Mouse (Mus musculus) spleen, postnatal 14 days (tissue): ENCODE data around the gene Sh3pxd2a.
A peak's percentile ranks its signal among the peaks of the same experiment; 100 is the strongest.

Source experiments
- DNase-seq, 2 experiments: peaks; one replicate each; pipeline ENCODE4 v3.0.0; 2021 to 2022; ENCODE audit warnings: low spot score in 2 of 2

The Sh3pxd2a gene

DNA sequence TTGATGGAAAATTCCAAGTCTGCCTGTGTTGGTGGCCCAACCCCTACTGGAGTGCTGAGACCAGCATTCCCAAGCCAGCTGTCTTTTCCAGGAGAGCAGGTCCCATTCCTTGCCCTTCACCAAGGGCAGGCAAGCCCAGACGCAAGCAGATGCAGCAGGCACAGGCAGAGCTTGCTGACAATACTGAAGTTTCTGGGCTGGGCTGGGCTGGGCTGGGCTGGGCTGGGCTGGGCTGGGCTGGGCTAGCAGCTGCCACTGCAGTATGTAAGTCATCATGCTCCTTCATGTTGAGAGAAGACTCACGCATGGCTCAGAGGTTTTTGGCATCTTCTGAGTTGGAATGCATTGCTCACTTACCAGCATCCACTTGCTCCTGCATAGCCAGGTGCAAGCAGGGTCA, 27.7 kb upstream of the Sh3pxd2a start:
- DNase-seq = no peak

DNA sequence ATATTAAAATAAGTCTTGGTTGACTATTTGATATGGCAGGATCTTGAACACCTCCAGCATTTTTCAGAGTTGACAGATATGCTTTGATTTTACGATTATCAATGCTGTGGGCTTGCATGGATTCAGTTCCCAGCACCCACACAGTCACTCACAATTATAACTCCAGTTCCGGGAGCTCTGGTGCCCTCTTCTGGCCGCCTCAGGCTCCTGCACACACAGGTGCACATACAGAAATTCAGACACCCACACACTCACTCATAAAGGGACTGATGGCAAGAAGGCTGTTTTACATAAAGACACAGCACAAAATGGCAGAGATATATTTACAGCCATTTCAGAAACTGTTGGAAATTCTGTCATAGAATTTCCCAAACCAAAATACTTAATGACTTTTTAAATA, 25.0 kb upstream of the Sh3pxd2a start:
- no peak for DNase-seq

DNA sequence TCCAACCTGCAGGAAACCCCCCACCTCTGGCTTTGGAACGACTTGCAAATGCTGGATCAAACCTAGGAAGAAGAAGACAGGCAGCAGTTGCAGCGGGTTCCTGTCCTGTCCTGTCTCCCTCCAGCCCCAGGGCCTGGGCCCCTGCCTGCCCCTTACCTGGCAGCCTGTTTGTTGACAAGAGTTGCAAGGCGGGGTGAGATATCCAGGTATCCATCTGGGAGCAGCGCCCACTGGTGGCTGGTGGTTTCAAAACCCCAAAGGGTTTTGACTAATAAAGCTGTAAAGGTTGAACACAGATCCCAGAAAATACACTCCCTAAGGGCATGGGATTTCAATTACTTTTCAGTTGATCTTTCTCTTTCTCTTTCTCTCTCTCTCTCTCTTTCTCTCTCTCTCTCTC, 24.0 kb upstream of the Sh3pxd2a start:
- DNase-seq = no peak

DNA sequence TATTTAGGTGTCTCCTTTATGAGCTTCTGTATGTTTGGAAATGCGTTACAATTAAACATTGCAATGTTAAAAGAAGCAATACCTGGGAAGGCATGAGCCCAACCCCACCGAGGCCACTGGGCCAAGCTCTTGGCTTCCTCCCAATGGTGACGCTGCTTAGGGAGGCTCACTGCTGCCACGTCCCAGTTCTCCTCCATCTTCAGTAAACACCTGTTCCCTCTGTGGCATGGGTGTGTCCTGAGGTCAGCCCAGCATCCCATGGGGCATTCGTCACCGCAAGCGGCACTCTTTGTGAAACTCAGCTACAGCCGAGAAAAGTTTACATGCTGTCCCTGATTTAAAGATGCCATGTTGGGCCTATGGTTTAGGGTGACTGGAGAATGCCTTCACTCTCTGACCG, 23.4 kb upstream of the Sh3pxd2a start:
- no peak for DNase-seq

DNA sequence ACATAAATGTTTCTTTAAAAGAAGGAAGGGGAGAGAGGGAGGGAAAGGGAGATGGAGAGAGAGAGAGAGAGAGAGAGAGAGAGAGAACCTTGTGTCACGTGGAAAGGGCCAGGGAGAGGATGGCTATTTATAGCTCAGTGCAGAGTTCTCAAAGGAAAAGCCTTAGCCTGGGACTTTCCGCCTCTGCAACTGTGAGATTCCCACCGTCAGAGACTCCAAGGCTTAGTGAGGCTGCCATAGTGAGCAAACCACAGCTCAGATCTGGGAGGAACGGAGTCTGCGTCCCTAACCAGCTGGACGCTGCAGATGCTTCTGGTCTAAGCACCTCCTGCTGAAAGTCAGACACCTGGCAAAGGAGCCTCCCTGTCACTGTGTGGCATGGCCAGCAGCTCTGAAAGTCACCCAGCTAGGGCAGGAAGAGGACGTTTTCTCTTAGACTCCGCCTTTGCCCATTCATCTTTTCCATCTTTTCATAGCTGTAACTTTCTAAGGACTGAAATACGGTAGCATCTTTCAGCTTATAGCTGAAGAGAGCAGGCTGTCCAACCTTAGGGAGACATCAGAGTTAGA, 21.9 kb upstream of the Sh3pxd2a start:
- no peak for DNase-seq

DNA sequence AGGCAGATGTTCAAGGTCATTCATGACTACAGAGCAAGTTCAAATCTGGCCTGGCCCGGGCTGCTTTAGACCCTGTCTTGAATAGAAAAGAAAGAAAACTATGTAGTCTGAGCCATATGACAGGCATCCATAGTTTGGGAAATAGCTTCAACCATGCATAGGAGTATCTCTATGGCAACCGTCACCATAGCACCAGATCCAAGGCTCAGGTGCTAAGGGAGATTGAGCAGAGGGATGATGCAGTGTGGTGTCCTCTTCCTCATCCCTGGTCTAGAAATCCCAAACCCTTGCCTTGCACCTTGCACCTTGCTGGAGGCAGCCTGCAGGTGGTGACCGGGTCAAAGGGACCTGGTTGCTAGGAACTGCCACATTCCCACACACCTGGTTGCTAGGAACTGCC, 19.9 kb upstream of the Sh3pxd2a start:
- no peak for DNase-seq

DNA sequence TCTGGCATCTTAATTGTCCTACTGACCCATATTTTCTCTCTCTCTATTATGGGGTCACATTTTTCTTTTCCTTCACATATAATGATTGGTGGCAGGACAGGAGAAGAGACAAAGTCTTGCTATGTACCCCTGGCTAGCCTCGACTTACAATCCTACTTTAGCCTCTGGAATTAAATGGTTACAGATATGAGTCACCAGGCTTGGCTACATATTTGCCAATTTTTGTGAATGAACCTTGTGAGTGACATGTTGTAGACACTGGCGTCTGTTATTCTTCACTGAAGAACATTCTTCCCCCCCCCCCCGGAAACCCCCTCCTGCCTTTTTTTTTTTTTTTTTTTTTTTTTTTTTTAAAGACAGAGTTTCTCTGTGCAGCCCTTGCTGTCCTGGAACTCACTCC, 19.1 kb upstream of the Sh3pxd2a start:
- DNase-seq = no peak

DNA sequence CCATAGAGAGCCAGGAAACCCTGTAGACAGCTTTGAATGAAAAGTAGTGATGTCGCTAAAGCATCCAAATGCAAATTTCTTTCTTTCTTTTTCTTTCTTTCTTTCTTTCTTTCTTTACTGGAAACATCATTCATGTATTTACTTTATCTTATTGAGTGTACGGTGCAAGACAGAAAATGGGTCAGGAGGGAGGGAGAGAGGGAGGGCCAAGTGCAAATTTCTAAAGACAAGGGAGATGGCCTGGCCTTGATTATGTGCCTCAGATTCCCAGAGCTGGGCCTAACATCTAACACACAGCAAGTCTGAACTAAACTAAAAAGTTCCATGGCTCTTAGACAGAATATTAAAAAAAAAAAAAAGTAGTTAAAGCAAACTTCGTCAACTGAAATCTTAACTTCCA, 9.3 kb upstream of the Sh3pxd2a start:
- DNase-seq = no peak

DNA sequence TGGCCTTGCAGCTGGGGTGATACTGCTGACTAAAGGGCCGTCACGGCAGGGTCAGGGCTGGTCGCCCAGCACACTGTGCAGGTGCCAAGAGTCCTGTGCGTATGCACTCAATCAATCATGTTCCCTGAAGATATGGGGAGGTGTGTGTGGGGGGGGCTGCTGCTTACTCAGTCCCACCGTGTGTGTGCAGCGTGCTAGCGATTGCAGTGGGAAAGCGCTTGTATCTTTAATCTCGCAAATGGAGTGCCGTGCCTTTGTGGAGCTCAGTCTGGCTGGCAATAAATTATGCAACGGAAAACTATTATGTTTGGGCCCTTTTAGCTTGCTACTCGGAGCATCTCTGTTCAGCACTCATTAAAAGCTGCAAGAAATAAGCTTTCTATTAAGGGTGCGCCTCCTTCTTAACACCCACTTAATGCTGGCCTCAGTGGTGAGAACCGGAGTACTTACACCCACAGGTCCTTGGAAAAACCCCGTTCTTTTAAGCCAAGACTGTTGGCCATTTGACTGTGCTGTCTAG, 8.7 kb upstream of the Sh3pxd2a start:
- DNase-seq = no peak

DNA sequence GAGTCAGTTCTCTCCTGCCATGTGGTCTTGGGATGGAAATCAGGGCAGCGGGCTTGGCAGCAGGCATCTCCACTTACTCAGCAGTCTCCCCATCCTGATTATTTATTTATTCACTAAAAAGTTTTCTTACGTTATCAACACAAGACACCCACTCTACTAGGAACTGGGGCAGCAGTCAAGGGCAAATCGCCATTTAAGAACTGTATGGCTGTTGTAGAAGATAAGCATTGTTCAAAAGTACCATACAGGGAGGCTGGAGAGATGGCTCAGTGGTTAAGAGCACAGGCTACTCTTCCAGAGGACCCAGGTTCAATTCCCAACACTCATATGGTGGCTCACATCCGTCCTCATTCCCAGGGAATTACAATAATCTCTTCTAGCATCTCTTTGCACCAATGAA, 7.6 kb upstream of the Sh3pxd2a start:
- DNase-seq = no peak

DNA sequence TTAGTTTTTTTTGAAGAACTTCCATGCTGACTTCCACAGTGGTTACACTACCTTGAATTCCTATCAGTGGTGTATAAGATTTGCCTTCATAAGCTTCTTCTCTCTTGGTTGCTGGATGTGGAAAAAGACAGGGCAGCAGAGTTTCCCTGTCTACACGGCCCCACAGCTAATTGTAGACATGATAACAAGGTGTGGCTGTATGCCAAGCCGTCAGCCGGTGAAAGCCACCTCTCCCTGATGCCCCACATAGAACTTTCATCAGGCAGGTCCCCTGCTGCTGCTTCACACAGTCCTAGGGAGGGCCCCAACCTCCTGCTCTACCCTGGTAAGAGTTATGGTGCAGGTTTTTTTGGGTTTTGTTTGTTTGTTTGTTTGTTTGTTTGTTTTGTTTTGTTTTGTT, 4.5 kb upstream of the Sh3pxd2a start:
- DNase-seq = no peak

DNA sequence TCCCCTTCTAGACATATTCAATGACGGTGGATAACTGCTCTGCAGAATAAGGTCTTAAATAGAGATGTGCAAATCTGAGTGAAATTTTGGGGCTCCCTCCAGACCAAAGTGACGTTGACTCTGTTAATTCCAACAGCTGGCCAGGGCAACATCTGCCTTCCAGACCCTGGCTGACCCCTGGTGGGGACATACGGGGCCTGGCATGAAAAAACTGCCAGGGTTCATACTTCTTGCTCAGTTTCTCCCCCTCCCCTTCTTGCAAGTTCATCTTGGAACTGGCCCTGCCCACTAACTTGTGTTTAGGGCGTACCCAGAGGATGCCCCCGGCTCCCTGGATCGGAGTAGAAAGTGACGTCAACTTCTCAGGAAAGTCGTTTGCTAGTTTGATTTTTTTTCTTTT, 2.6 kb upstream of the Sh3pxd2a start:
- DNase-seq = no peak

DNA sequence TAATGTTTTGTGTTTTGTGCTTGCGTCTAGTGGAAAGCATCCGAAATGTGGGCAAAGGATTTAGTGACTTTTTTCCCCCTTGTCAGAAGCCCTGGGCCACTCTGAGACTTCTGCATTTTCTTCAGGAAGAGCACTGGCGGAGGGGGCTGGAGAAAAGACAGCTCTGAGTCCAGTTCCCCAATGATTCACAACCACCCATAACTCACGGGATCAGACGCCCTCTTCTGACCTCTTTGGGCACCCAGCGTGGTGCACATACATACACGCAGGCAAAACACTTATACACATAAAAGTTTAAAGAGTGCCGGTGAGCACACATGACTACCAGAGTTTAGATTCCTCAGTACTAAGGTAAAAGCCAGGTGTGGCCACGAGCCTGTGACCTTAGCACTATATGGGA, 1.3 kb upstream of the Sh3pxd2a start:
- DNase-seq = no peak

DNA sequence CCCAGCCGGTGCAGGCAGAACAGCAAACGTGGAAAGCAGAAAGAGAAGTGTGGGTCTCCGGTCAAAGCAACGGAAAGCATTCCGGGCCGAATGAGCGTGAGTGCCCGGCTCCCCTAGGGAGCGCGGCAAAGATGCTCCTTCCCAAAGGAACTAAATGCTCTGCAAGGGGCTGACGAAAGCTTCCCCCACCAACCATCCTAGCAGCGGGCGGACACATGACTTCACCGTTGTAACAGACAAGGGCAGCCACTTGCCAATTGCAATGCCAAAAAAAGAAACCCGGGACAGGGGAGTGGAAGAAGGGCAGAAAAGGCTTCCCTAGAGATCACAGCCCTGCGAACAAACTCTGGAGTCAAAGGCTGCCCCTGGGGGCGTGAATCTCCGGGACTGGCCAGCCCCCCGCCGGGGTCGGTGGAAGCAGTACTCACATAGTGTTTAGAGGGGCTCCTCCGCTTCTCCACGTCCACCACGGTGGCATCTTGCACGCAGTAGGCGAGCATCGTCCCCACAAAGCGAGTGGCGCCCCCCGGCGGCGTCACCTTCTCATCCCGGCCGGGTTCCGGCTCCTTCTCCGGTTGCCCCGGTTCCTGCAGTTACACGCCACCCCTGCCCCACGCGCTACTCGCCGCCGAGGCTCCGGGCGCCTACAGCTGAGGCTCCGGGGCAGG, 431 bp downstream of the Sh3pxd2a start:
- peak; percentile 81 to 89 for DNase-seq

DNA sequence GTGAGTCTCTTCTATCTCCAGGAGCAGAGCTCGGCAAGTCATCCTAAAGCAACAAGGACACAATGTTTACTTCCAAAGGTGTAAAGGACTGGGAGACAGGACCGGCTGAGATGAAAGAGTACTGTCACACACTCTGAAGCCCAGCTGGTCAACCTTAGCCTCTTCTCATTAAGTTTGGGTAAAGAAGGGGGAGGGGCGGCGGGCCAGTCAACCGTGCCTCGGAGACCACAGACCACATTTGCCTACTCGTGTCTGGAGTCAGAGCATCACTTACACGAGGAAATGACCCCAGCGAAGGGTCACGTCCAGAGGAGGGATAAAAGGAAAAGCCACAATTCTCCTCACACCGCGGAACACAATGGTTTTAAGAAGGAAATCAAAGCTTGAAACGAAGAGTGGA, 995 bp downstream of the Sh3pxd2a start:
- DNase-seq = no peak

DNA sequence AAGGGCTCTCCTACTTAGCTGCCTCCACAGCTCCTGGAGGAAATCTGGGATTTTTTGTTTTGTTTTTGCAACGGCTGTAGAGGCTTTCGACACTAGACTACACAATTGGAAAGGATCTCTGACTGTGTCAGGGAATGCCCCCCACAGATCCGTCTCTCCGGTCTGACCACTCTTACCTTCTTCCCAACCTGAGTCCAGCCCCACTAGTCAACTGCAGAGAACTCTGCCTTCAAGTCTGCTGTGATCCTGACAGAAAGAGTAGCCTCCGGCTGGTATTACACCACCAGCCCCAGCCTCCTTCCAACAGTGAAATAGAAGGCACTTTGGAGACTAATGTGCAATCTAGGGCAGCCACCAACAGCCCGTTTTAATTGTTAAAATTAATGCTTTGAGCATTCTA, 1.5 kb downstream of the Sh3pxd2a start:
- DNase-seq = no peak

DNA sequence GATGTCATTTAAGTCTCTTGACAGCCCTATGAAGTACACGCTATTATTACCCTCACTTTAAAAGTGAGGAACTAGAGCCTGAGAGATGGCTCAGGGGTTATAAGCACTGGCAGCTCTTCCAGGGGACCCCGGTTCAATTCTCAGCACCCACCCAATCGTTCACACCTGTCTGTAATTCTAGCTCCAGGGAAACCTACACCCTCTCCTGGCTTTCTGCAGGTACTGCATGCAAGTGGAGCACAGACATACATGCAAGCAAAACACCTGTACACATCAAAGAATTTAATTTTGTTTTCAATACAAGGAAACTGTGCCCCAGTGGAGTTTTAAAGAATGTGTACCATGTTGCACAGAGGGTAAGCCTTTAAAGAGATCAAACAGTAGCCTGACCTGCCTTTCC, 2.4 kb downstream of the Sh3pxd2a start:
- DNase-seq = no peak

DNA sequence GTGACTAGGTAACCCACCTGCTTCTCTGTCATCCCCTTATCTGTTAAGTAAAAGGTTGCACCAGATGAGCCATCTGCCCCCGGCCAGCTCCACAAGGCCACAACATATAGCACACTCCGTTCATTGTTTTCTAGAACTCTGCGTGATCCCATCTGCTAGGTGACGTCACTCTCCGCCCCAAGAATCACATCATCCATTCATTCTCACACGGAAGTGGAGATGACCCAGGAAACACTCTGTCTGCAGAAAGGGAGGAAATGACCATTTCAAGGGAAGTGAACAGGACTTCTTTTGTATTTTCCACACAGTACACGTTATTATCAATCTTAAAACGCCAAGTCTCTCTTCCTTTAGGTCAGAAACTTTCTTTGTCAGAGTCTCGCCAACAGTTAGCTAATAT, 2.8 kb downstream of the Sh3pxd2a start:
- no peak for DNase-seq

DNA sequence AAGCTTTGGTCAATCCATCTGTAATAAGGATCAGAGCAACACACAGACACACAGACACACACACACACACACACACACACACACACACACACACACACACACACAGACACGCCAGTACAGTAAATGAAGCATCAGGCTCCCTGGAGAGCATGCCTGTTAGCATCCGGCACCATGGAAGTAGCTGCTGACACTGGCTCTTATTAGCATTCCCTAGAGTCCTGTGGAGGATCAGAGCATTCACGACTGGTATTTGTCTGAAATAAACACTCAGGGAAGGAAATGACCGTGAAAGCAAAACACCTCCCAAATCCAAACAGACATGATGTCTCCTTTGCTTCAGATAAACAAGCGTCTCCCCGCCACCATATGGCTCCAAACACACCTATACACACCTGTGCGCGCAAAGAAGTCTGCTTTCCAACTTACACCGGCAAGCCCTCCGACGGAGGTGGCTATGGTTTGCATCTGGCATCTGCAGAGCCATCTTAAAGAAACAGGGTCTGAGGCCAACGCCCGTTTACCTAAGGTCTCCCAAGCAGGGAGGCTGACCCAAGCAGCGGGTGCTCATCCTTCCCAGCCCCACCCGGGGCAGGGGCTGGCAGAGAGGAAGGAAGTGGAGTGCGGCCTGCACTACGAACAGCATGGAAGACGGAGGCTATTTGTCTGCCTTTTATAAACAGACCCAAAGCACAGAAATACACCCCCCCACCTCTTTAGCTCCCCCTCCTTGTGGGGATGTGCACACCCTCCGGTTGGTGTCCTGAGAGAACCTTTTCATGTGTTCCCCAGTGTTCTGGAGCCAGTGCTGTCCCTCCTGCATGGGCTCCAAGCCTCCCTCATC, 3.9 kb downstream of the Sh3pxd2a start:
- DNase-seq = no peak

DNA sequence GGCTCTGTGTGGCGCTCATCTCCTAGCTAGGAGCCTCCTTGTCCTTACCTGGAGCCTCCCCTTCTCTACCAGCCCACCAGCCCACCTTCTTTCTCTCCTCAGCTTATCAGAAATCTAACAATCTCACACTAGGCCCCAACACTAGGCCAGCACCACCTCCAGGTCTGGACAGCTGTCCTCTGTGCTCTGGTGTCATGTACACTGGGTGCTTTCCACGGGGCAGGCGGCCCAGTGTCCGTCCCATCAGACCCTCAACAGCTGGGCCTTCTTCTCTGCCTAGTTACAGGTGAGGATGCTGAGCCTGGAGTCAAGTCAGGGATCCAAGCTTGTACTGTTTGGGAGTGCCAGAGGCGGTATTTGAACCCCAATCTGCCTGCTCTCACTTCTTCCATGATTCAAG, 5.0 kb downstream of the Sh3pxd2a start:
- DNase-seq = no peak

DNA sequence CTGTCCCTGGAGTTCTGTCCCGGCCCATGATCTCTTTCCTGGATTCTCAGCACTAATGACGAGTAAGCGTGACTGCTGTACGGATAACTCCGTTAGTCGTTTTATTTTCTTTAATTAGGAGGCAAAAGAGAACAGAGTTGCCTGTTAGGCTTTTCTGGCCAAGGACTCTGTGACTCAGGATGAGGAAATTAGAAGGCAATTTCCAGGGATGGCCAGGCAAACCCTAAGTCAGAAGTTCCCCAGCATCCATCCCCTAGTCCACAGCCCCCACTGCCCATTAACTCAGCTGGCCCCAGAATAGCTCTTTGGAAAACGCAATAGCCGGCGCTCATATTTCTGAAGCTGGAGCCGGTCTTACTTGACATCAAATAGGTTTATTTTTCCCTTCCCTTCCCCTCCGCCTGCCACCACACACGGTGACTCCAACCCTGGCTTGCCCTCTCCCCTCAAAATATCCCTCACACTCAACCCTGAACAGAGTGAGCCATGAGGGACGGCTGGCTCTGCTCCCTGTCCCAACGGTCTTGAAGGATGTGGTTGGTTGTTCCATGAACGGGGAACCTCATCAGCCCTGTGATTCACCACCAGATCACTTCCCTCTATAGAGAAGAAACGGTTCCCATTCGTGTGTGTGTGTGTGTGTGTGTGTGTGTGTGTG, 5.6 kb downstream of the Sh3pxd2a start:
- DNase-seq = no peak

DNA sequence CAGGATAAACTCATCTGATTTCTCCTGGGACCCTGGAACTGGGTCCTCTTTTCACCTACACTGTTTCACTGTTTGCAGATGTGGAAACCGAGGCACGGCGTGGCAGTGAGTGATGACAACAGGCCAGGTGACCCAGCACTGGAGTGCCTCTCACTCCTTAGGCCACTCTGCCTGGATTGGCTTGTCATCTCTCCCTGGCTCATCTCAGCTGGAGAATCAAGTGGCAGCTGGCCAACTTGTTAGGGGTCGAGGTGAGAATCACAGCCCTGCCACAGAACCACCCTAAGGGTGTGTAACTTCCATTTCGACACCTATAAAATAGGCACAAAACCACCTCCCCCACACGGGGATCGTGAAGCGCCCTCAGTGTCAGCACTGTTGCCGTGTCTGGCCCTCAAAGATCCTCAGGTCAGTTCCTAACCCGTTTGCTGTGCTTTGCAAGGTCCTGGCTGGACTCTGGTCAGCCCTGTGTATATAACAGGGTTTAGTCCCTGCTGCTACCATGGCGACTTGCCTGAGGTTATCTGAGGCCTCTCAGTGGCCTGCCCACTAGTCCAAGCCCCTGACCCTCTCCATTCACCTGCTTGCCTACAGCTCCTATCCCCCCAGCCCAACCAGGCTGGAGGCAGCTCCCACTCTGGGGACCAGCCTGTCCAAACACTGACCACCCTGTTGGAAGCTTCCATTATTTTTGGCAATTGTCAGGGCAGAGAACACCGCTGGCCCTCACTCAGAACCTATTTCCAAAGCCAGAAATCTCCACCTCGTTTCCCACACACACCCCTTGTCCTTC, 6.3 kb downstream of the Sh3pxd2a start:
- DNase-seq = no peak
